Mouse (Mus musculus) lung, postnatal 4 days (tissue): ENCODE results near the gene Ampd2.

Experiments
- DNase-seq, 2 experiments: peaks; one replicate each; pipeline ENCODE4 v3.0.0; 2021

Ampd2 gene

DNA sequence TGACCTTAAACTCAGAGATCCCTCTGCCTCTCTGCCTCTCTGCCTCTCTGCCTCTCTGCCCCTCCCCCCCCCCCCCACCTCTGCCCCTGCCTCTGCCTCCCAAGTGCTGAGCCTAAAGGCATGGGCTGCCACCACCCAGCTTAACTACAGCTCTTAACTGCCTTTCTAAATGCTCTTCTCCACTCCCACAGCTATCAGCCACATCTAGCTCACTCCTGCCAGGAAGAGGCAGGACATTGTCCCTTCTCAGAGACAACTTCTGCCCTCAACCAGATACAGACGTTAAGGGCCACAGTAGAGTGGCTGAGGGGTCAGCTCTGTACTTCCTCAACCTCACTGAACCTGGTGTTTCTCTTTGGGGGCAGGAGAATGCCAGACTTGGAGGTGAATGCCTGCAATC, 17.6 kb downstream of the Ampd2 start:
- DNase-seq: peak in 1 of 2 experiments; percentile 12

DNA sequence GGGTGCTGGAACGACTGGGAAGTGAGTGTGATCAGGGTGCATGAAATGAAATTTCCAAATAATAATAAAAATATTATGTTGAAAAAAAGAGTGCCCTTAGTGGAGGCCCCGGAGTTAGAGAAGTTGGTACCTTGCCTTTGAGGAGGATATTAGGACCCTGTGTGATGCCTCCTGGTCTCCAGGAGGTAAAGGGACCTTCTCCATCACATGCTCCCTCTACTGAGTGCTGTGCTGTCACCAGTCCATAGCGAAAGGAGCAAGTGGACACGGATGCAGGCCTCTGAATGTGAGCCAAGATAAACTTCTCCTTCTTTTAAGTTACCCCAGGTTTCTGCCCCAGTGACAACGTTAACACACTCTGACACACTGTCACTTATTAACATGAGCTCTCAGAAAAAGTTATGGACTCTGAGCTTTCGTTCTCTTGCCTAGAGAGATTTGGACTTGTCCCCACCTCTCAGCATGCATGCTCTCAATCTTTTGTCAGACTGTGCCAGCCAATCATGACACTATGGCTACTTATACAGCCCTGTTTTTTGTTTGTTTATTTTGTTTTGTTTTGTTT, 19.0 kb downstream of the Ampd2 start:
- peak in 1 of 2 experiments; percentile 8 for DNase-seq

DNA sequence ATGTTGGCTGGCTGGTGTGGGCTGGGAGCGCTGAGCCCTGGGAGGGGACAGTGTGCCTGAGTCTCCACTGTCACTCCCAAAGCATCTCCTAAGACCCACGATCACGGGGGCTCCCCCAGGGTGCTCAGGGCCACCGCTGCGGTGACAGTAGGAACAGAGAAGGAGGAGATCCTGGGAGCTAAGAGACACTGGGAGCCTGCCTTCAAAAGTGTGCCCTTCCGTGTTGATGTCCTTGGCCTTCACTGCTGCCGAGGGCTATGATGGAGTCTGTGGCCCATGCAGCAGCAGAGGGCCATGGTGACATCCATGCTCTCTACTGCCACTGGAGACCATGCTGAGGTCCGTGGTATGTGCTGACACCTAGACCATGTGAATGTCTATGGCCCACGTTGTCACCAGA, 20.9 kb downstream of the Ampd2 start:
- DNase-seq: peak in 1 of 2 experiments; percentile 12

DNA sequence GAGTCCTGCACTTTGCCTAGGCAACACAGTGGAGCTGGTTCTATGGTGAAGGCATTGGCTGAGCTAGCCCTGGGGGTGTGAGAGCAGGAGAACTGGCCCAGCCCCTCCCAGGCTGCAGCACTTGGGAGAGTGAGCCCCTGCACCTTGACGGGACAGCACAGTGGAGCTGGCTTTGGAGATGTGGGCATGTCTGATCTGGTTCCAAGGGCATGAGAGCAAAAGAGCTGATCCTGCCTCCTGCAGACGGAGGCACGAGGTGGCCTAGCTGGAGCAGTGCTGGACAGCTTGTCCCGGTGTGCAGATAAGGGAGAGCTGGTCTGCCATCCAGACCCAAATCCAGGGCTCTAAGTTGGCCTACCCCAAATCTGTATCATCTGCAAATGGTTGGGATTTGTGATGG, 21.8 kb downstream of the Ampd2 start:
- no peak for DNase-seq

DNA sequence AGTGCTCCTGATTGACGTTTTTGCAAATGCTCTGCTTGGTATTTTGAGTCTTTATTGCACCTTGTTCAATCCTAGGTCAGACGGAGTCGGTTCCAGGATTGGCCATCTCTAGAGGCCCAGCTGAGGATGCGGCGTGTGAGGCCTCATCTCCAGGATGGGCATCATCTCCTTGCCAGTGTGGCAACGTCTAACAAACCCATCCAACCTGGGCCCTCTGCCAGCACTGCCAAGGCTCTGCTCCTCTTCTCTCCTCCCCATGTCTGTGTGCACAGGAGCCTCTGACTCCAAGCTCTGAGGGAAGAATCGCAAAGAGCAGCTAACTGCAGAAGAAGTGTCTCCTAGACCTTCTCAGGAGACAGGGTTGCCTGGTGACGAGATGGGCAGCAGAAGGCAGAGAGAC, 23.8 kb downstream of the Ampd2 start:
- DNase-seq: peak in 1 of 2 experiments; percentile 22

DNA sequence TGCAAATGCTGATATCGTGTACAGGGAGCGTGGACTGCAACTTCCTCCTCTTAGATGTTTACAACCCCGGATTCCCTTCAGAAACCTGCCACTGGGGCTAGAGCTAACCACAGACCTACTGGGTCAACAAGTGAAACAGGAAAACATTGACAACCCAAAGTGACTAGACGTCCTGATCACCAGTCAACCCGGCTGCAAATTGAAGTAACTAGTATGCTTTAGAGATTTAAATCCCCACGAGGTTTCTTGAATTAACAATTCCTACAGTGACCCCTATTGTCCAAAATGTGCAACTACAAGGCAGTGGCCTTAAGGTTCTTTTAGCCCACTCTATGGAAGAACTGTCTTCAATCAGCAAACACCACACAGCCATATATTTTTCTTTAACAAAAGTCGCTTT, 25.0 kb downstream of the Ampd2 start:
- peak in 1 of 2 experiments; percentile 46 for DNase-seq

DNA sequence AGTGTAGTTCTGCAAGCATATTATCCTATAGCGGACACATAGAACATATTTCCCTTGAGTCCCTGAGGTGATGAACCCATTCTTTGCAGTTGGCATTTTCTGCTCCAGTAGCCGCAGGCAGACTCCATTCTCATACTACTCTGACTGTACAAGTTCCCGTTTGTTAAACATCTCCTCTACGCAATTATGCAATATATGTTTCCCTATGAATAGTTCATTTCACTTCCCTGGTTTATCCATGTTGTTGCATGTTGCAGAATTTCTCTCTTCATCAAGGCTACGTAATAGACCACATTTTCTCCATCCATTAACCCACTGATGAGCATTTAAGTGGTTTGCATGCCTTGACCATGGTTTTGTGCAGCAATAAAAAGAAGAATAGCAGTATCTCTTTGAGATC, 36.0 kb downstream of the Ampd2 start:
- no peak for DNase-seq

DNA sequence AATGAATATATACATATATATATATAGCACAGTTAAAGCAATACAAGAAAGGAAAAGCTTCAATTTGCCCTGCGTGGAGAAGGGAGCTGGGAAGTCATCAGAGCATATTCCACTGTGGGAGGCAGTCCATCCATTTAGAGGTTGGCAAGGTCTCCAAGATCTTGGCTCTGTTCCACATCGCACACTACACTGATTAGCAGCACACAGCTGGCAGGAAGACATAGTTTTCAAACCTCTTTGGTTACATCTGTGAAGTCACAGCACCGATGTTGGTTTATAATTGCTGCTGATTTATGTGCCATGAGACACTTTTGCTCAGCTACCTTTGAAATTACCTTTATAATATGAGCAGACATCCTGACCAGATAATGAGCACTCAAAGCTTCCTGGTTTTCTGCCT, 38.1 kb downstream of the Ampd2 start:
- no peak for DNase-seq

DNA sequence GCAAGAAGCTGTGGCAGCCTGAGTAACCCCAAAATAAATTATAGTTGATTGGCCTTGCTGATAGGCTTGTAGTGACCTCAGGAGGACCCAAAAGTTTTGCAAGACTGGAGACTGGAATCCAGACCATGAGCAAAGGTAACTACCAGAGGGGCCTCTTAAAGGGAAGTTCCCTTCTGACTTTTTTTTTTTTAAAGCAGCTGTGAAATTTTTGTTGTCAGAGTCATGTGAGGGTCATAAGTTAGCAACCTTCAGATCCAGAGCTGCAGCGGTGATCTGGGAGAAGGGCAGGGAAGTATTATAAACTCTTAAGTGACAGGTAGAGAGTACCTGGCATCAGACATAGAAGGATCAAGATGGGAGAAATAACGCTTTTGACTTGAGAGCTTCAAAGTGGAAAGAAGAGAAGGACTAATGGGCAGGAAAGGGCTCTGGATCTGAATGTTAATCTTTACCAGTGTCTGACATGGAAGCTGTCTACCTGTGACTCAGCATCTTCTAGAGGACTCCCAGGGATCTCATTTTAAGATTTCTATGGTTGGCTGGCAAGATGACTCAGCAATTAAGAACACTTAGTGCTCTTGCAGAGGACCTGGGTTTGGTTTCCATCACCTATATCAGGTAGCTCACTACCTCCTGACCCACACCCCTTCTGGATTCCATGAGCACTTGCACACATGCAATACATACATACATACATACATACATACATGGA, 39.4 kb downstream of the Ampd2 start:
- DNase-seq: no peak

DNA sequence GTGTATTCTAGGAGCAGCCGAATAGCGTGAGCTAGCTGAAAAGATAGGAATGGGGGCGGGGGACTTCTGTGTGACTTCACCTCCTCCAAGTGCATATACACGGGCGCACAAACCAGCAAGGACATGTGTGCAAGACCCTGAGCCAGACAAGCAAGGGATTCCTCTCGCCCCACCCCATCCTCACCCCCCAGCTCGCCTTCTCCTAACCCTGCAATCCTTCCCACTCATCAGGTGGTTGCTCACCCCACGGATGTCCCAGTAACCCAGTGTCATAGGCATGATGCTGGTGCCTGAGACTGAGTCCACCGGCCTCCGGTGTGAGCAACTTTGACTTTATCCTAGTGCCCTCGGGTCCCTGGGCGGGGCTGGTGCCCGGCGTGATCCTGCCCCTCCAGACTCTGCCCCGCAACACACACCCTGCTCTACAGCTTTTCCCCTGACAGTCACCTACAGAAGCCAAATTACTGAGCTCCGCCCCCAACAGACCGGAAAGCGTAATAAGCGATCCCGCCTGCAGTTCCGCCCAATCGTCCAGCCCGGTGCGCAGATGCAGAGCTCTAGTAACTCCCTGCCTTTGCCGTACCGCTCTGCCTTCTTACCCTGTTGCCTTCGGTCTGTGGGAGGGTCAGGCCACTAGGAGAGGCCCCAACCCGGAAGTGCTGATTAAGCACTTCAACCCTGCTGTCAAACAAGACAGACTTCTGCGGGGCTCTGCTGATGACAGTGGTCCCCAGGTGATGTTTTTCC, 41.9 kb downstream of the Ampd2 start, which contains the start of gene Gstm4:
TSS of gene Gstm4 (minus strand) at position 501 of the 747 bp plus-strand sequence.
- DNase-seq: peak; percentile 90 to 94

GRCm38 (mm10) chr3:108033156-108033555, 53.3 kb downstream of the Ampd2 start:
- peak in 1 of 2 experiments; percentile 48 for DNase-seq

DNA sequence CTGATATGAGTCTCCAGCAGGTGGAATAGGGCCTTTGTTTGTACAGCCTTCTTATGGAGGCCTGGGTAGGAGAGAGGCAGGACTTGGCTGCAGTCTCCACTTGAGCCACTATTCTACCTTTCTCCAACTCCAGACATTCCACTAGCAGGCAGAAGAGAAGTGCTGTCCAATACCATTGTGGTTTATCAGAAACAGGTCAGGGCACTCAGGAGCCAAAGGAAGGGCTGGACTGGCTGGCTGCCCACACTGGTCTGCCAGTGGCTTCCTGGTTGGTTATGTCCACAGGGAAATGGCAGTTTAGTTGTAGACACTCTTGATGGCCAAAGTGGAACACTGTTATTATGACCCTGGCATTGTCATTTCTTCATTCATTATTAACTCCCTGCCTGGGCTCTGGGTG, 54.3 kb downstream of the Ampd2 start:
- DNase-seq: peak; percentile 36 to 60

- DNase-seq: no peak
Measured at GRCm38 (mm10) chr3:108028641-108029365, 57.6 kb downstream of the Ampd2 start.

DNA sequence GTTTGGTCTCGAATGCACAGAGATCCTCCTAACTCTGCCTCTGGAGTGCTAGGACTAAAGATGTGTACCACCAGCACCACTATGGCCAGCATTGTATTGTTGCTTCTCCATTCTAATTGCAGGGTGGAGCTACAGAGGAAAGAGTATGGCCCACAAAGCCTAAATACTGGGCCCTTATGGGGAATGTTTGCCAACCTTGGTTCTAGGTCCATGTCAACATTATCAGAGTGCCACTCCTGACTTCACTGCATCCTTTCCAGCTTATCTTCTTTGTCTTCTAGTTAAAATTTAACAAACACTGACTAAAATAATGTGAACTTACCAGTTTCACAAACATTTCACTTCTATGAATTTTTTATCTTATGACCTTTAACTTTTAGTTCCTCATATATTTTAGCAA, 59.9 kb downstream of the Ampd2 start:
- DNase-seq: no peak

DNA sequence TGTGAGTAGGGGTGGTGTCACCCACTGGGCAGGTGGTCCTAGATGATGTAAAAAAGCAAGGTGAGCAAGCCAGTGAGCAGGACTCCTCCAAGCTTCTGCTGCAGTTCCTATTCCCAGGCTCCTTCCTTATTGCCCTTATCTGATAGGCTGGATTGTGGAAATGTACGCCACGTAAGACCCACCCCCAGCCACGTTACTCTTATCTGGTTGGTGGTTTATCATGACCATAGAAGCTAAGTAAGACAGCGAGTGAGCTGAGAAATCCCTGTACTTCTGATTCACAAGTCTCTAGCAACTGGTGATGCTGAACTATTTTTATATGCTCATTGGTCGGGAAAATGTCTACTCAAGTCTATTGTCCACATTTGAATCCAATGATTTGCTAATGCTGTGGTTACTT, 60.4 kb downstream of the Ampd2 start:
- DNase-seq: no peak

DNA sequence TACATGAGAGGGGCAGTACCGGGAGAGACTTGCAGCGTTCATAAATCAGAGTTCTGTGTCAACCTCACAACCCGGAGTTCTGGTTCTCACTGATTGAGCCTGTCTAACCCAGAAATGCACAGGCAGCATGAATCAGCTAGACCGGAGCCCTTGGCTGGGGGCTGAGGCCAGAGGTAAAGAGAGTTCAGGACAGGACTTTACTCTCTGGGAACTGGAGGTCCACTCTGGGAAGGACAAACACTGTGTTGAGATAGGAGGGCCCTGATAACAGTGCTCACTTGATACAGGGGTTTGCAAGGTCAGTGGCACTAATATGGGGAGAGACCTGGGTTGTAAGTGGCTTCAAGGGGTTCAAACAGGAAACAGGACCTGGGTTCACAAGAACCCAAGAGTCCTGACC, 61.1 kb downstream of the Ampd2 start:
- DNase-seq: no peak
